Comparison of ENCODE assay signal across 37 mouse cellular contexts in the genomic region with DNA sequence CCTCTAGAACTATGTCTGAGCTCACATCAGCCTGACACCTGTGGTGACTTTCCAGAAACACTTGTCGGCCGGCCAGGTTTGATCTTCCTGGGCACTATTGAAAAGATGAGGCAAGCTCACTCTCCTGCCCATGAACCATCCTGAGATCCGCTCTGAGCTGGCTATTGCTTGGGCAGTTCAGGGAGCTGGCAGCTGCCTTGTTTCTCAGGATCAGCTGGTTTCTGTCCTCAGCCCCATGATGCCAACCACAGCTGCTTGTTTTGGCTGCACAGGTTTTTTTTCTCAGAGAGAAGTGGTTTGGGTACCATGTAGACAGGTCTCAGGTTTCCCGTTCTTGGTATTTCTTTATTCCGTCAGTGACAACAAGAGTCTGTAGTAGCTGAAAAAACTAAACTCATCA. TPM values are rescaled to one million over a fixed set of nuclear protein-coding genes. Genes with fewer than 3 reads are reported as not detected.
"Had no signal": no experiment of that assay in that cellular context is flagged by ENCODE, and none has a peak within 500 bp of the region (broad histone marks: within the 10 kb centered on the region; RNA-seq: fewer than 3 reads in every experiment).

No protein-coding gene starts in this region.

- H3K36me3 ChIP-seq: heart, embryonic 12.5 days; heart, embryonic 13.5 days; heart, embryonic 15.5 days; hindbrain, embryonic 10.5 days; hindbrain, embryonic 12.5 days; hindbrain, embryonic 13.5 days; hindbrain, embryonic 15.5 days; intestine, embryonic 15.5 days; kidney, embryonic 15.5 days had no signal

- DNase-seq: heart, postnatal 10 days; heart, postnatal 14 days; heart, postnatal 36 days; heart, postnatal 4 days; kidney, adult 11 months; kidney, adult 18-20 months; kidney, adult 2 months; kidney, adult 8-10 months; kidney, adult 9 months; kidney, postnatal 10 days; kidney, postnatal 14 days; kidney, postnatal 25 days; kidney, postnatal 36 days; kidney, postnatal 4 days; layer of hippocampus, adult 9-11 months; layer of hippocampus, postnatal 36 days had no signal

- H3K9me3 ChIP-seq: heart, embryonic 13.5 days; heart, embryonic 15.5 days; hindbrain, embryonic 10.5 days; hindbrain, embryonic 12.5 days; hindbrain, embryonic 13.5 days; hindbrain, embryonic 15.5 days; intestine, embryonic 15.5 days; kidney, embryonic 15.5 days had no signal

- H3K9ac ChIP-seq: heart, embryonic 12.5 days; heart, embryonic 13.5 days; heart, embryonic 15.5 days; hindbrain, embryonic 12.5 days; hindbrain, embryonic 13.5 days; hindbrain, embryonic 14.5 days; hindbrain, embryonic 15.5 days; intestine, embryonic 15.5 days; kidney, embryonic 15.5 days had no signal

- H3K4me3 ChIP-seq: heart, embryonic 12.5 days; heart, embryonic 13.5 days; heart, embryonic 15.5 days; hindbrain, embryonic 10.5 days; hindbrain, embryonic 12.5 days; hindbrain, embryonic 13.5 days; hindbrain, embryonic 15.5 days; intestine, embryonic 15.5 days; kidney, embryonic 15.5 days; layer of hippocampus, adult 2 months; left cerebral cortex, adult 2 months had no signal

- H3K4me1 ChIP-seq: heart, embryonic 12.5 days; heart, embryonic 15.5 days; hindbrain, embryonic 10.5 days; hindbrain, embryonic 12.5 days; hindbrain, embryonic 13.5 days; hindbrain, embryonic 15.5 days; kidney, embryonic 15.5 days had no signal

- H3K27me3 ChIP-seq: heart, embryonic 12.5 days; heart, embryonic 13.5 days; heart, embryonic 15.5 days; hindbrain, embryonic 12.5 days; hindbrain, embryonic 13.5 days; hindbrain, embryonic 15.5 days; intestine, embryonic 15.5 days; kidney, embryonic 15.5 days had no signal

- H3K4me2 ChIP-seq: heart, embryonic 12.5 days; heart, embryonic 13.5 days; heart, embryonic 15.5 days; hindbrain, embryonic 12.5 days; hindbrain, embryonic 13.5 days; hindbrain, embryonic 14.5 days; hindbrain, embryonic 15.5 days; intestine, embryonic 15.5 days; kidney, embryonic 15.5 days had no signal

- H3K27ac ChIP-seq: heart, embryonic 13.5 days; heart, embryonic 15.5 days; hindbrain, embryonic 10.5 days; hindbrain, embryonic 12.5 days; hindbrain, embryonic 13.5 days; hindbrain, embryonic 14.5 days; hindbrain, embryonic 15.5 days; hindbrain, postnatal 0 days; intestine, embryonic 15.5 days; kidney, embryonic 15.5 days; kidney, postnatal 0 days; layer of hippocampus, adult 2 months; left cerebral cortex, adult 2 months had no signal

RNA-seq across cellular contexts. Expression of a gene that starts 44.9 kb away (rescaled TPM):
- total RNA-seq: layer of hippocampus, adult 2 months; layer of hippocampus, adult 8-10 months; layer of hippocampus, postnatal 14 days; layer of hippocampus, postnatal 36 days; left cerebral cortex, adult 18-20 months had no signal
- polyA plus RNA-seq: heart, embryonic 12.5 days; heart, embryonic 13.5 days; heart, embryonic 14.5 days; hindbrain, embryonic 10.5 days; hindbrain, embryonic 11.5 days; hindbrain, embryonic 12.5 days; hindbrain, embryonic 14.5 days; kidney, embryonic 14.5 days; kidney, embryonic 15.5 days; kidney, embryonic 16.5 days; kidney, postnatal 0 days had no signal
